Mouse (Mus musculus) central nervous system, embryonic 11.5 days (tissue): ENCODE results near the gene Mcpt8. TPM values are rescaled to one million over a fixed set of nuclear protein-coding genes. Genes with fewer than 3 reads are reported as not detected.

Experiments used
- polyA plus RNA-seq: library from polyadenylated mRNA; depleted of rRNA; stranded (reverse); fragments of >200 nt; gene quantifications from 2 replicates; pipeline ENCODE4 v1.2.3, GENCODE M21; 2012; rRNA removed

The Mcpt8 gene
- not detected in 2 replicates for polyA plus RNA-seq

DNA sequence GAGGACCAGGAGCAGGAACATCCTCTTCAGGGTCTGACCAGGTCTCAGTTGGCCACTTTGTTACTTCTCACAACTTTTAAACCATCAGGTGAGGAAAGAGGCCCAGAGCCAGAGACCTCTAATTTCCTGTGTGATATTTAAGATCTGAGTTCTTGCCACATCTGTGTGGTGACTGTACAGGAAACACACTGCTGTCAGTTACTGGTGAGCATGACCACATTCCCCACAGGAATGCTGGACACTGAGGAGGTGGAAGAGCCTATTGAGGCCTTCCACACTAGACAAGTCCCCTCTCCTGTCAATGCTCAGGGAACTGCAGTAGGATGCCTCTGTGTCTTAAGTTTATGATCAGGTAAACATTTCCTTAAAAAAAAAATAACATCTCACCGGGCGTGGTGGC, at the start of gene Mcpt8:
Gene Mcpt8 (minus strand): TSS at position 107 of the 400 bp plus-strand sequence.

DNA sequence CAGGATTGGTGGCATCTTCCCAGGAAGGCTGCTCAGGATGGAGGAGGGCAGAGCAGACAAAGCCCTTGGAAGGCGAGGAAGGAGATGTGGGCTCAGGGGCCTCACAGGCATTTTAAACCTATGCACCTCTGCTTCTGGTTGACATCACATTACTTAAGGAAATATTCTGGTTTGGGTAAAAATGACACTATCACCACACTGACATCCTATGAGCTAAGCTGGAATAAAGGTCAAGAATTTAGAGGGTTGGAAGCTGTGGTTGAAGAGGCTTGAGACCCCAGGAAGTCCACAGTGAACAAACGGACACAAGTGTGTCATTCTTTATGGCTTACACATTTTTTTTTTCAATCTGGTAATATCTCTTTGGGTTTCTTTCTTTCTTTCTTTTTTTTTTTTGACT, 47.4 kb upstream of the Mcpt8 start, which contains the start of gene Gzmd:
Gene Gzmd (minus strand): TSS at position 101 of the 400 bp plus-strand sequence.

DNA sequence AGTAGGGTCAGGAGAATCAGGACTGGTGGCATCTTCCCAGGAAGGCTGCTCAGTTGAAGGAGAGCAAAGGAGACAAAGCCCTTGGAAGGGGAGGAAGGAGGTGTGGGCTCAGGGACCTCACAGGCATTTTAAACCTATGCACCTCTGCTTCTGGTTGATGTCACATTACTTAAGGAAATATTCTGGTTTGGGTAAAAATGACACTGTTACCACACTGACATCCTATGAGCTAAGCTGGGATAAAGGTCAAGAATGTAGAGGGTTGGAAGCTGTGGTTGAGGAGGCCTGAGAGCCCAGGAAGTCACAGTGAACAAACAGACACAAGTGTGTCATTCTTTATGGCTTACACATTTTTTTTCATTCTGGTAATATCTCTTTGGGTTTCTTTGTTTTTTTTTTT, 35.5 kb upstream of the Mcpt8 start, which contains the start of gene Gzme:
Gene Gzme (minus strand): TSS at position 101 of the 400 bp plus-strand sequence.

DNA sequence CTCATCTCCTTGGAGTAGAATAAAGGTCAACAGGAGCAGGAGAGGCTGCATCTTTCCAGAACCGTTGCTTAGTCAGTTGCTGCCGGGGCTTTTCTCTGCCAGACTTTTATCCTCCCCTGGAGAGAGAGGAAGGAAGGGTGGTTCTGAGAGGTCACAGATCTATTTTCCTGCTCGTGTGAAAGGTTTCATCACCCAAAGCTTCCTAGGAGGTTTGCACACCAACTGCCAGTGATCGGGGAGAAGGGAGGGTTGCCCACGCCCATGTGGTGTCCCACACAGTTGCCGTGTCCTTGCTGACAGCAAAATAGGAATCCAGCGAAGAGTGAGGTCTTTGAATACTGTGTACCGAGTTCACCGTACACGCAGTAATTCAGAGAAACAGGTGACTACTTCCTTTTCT, 17.3 kb upstream of the Mcpt8 start, which contains the start of gene Ctsg:
Gene Ctsg (minus strand): TSS at position 189 of the 400 bp plus-strand sequence.

DNA sequence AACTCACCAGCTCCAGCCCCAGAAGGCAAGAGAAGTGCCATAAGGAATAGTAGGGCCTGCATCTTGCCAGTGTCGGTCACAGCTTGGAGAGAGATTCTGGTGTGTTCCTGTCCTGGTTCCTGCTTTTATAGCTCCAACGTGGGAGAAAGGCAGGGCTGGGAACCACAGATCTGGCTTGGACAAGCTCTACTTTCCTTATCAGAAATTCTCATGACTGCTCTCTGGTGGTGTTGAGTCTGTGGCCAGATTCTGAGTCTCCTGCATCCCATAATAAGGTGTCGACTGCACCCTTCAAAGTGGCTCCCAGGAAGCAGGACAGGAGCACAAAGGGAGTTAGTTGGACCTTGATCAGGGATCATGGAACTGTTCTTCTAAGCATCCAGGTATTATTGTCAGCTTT, 22.9 kb downstream of the Mcpt8 start, which contains the start of gene Mcpt4:
Gene Mcpt4 (minus strand): TSS at position 101 of the 400 bp plus-strand sequence.

DNA sequence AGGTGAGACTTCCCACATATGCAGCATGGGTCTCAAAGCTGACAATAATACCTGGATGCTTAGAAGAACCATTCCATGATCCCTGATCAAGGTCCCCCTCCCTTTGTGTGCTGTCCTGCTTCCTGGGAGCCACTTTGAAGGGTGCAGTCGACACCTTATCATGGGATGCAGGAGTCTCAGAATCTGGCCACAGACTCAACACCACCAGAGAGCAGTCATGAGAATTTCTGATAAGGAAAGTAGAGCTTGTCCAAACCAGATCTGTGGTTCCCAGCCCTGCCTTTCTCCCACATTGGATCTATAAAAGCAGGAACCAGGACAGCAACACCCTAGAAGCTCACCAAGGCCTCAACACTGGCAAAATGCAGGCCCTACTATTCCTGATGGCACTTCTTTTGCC, 43.3 kb downstream of the Mcpt8 start, which contains the start of gene Mcpt2:
Gene Mcpt2 (plus strand): TSS at position 250 of the 400 bp plus-strand sequence.

Other genes starting within 250 kb of the Mcpt8 start
- gene Nynrin, start 231.3 kb downstream of the Mcpt8 start, polyA plus RNA-seq = 29.2 and 33.9 TPM in 2 replicates
- 0.58 and 0.65 TPM in 2 replicates for gene Cbln3, start 200.9 kb downstream of the Mcpt8 start, polyA plus RNA-seq
- gene Khnyn, start 200.3 kb downstream of the Mcpt8 start, polyA plus RNA-seq = 22.6 and 26.6 TPM in 2 replicates
- gene Sdr39u1, start 185.0 kb downstream of the Mcpt8 start, polyA plus RNA-seq = 30.6 and 42.5 TPM in 2 replicates
- gene Cma1, start 140.6 kb downstream of the Mcpt8 start, polyA plus RNA-seq = 0.05 TPM in 1 of 2 replicates, not detected in the other
- not detected in 2 replicates for gene Cma2, start 134.3 kb downstream of the Mcpt8 start, polyA plus RNA-seq
- gene Mcpt1, start 67.3 kb downstream of the Mcpt8 start, polyA plus RNA-seq = not detected in 2 replicates
- not detected in 2 replicates for gene Mcpt9, start 54.8 kb downstream of the Mcpt8 start, polyA plus RNA-seq
- gene Mcpt2, start 43.2 kb downstream of the Mcpt8 start, polyA plus RNA-seq = not detected in 2 replicates
- not detected in 2 replicates for gene Mcpt4, start 23.0 kb downstream of the Mcpt8 start, polyA plus RNA-seq
- 0.10 and 0.19 TPM in 2 replicates for gene Ctsg, start 17.3 kb upstream of the Mcpt8 start, polyA plus RNA-seq
- gene Gzme, start 35.4 kb upstream of the Mcpt8 start, polyA plus RNA-seq = not detected in 2 replicates
- not detected in 2 replicates for gene Gzmd, start 47.3 kb upstream of the Mcpt8 start, polyA plus RNA-seq
- 0.06 TPM in 1 of 2 replicates, not detected in the other for gene Gzmg, start 74.3 kb upstream of the Mcpt8 start, polyA plus RNA-seq
- not detected in 2 replicates for gene Gzmn, start 89.3 kb upstream of the Mcpt8 start, polyA plus RNA-seq
- not detected in 2 replicates for gene Gzmf, start 126.1 kb upstream of the Mcpt8 start, polyA plus RNA-seq
- gene Gzmc, start 149.4 kb upstream of the Mcpt8 start, polyA plus RNA-seq = not detected in 2 replicates
- 0.06 TPM in 1 of 2 replicates, not detected in the other for gene Gzmb, start 177.0 kb upstream of the Mcpt8 start, polyA plus RNA-seq